Mouse (Mus musculus): ENCODE measurements around the gene P3h4. TPM values are rescaled to one million over a fixed set of nuclear protein-coding genes. Genes with fewer than 3 reads are reported as not detected.

P3h4 gene
- polyA plus RNA-seq, 1 experiment from 2014 or later, result 25.8 TPM

GRCm38 (mm10) chr11:100382682-100383081 is 32.0 kb downstream of the P3h4 start:
- Histone ChIP-seq H3K36me3 (ENCODE audit: control insufficient read depth, insufficient read depth, low read length) (peaks cover 33% of the 10 kb centered on the region), H3K27ac (ENCODE audit: low read depth, low read length) (no peak overlapping the region), H3K27me3 (replicated peaks; ENCODE audit: control insufficient read depth, insufficient read depth, low read length) (no peaks in the 10 kb centered on the region), H3K4me2 (no peak overlapping the region), H3K4me1 (replicated peaks; ENCODE audit: control insufficient read depth, insufficient read depth, low read length) (peaks cover 6% of the 10 kb centered on the region), H3K4me3 (ENCODE audit: low read depth, low read length) (no peak overlapping the region), H3K9me3 (ENCODE audit: control insufficient read depth, low read length) (no peaks in the 10 kb centered on the region), H3K9ac (ENCODE audit: low read depth, low read length) (no peak overlapping the region)
- ATAC-seq (replicated peaks; ENCODE audit: low FRiP score) (no peak), DNase-seq (ENCODE audit: low spot score) (no peak)
- WGBS, result 79% methylated on average over 6 of the region's 6 CpGs

GRCm38 (mm10) chr11:100379311-100379710 is 35.3 kb downstream of the P3h4 start:
- peaks cover 38% of the 10 kb centered on the region for H3K36me3 ChIP-seq (ENCODE audit: control insufficient read depth, insufficient read depth, low read length)
- H3K9ac ChIP-seq (ENCODE audit: low read depth, low read length), result no peak overlapping the region
- no peak overlapping the region for H3K27ac ChIP-seq (ENCODE audit: low read depth, low read length)
- ATAC-seq (replicated peaks; ENCODE audit: low FRiP score) (no peak), DNase-seq (ENCODE audit: low spot score) (no peak)
- no peak overlapping the region for H3K4me2 ChIP-seq
- no peaks in the 10 kb centered on the region for H3K27me3 ChIP-seq (replicated peaks; ENCODE audit: control insufficient read depth, insufficient read depth, low read length)
- WGBS, result 82% methylated on average over 4 of the region's 4 CpGs
- H3K4me3 ChIP-seq (ENCODE audit: low read depth, low read length), result no peak overlapping the region
- no peaks in the 10 kb centered on the region for H3K4me1 ChIP-seq (replicated peaks; ENCODE audit: control insufficient read depth, insufficient read depth, low read length)
- H3K9me3 ChIP-seq (ENCODE audit: control insufficient read depth, low read length), result no peaks in the 10 kb centered on the region

GRCm38 (mm10) chr11:100378446-100378845 is 36.2 kb downstream of the P3h4 start:
- Histone ChIP-seq H3K9me3 (ENCODE audit: control insufficient read depth, low read length) (no peaks in the 10 kb centered on the region), H3K4me2 (no peak overlapping the region), H3K4me1 (replicated peaks; ENCODE audit: control insufficient read depth, insufficient read depth, low read length) (no peaks in the 10 kb centered on the region), H3K27ac (ENCODE audit: low read depth, low read length) (no peak overlapping the region), H3K4me3 (ENCODE audit: low read depth, low read length) (no peak overlapping the region), H3K9ac (ENCODE audit: low read depth, low read length) (no peak overlapping the region), H3K27me3 (replicated peaks; ENCODE audit: control insufficient read depth, insufficient read depth, low read length) (no peaks in the 10 kb centered on the region), H3K36me3 (ENCODE audit: control insufficient read depth, insufficient read depth, low read length) (peaks cover 37% of the 10 kb centered on the region)
- DNase-seq (ENCODE audit: low spot score), result no peak
- WGBS, result 78% methylated on average over 5 of the region's 5 CpGs
- ATAC-seq (replicated peaks; ENCODE audit: low FRiP score), result no peak

- no peak overlapping the region for H3K4me3 ChIP-seq (ENCODE audit: low read depth, low read length)
- ATAC-seq (replicated peaks; ENCODE audit: low FRiP score) (no peak), DNase-seq (ENCODE audit: low spot score) (no peak)
- peaks cover 33% of the 10 kb centered on the region for H3K36me3 ChIP-seq (ENCODE audit: control insufficient read depth, insufficient read depth, low read length)
- 89% methylated on average over 14 of the region's 14 CpGs for WGBS
- no peak overlapping the region for H3K4me2 ChIP-seq
- H3K4me1 ChIP-seq (replicated peaks; ENCODE audit: control insufficient read depth, insufficient read depth, low read length), result no peaks in the 10 kb centered on the region
- H3K9me3 ChIP-seq (ENCODE audit: control insufficient read depth, low read length), result no peaks in the 10 kb centered on the region
- H3K27ac ChIP-seq (ENCODE audit: low read depth, low read length), result no peak overlapping the region
- no peak overlapping the region for H3K9ac ChIP-seq (ENCODE audit: low read depth, low read length)
- H3K27me3 ChIP-seq (replicated peaks; ENCODE audit: control insufficient read depth, insufficient read depth, low read length), result no peaks in the 10 kb centered on the region
These were observed 36.6 kb downstream of the P3h4 start for GRCm38 (mm10) chr11:100377989-100378388.

GRCm38 (mm10) chr11:100376746-100377389 is 37.8 kb downstream of the P3h4 start:
- no peak overlapping the region for H3K9ac ChIP-seq (ENCODE audit: low read depth, low read length)
- DNase-seq (ENCODE audit: low spot score), result no peak
- H3K4me1 ChIP-seq (replicated peaks; ENCODE audit: control insufficient read depth, insufficient read depth, low read length), result no peaks in the 10 kb centered on the region
- H3K27me3 ChIP-seq (replicated peaks; ENCODE audit: control insufficient read depth, insufficient read depth, low read length), result no peaks in the 10 kb centered on the region
- 91% methylated on average over 21 of the region's 21 CpGs for WGBS
- no peak overlapping the region for H3K4me2 ChIP-seq
- H3K4me3 ChIP-seq (ENCODE audit: low read depth, low read length), result no peak overlapping the region
- no peaks in the 10 kb centered on the region for H3K9me3 ChIP-seq (ENCODE audit: control insufficient read depth, low read length)
- ATAC-seq (replicated peaks; ENCODE audit: low FRiP score), result no peak
- peaks cover 30% of the 10 kb centered on the region for H3K36me3 ChIP-seq (ENCODE audit: control insufficient read depth, insufficient read depth, low read length)
- H3K27ac ChIP-seq (ENCODE audit: low read depth, low read length), result no peak overlapping the region

GRCm38 (mm10) chr11:100376005-100376404 is 38.6 kb downstream of the P3h4 start:
- 76% methylated on average over 4 of the region's 4 CpGs for WGBS
- no peaks in the 10 kb centered on the region for H3K9me3 ChIP-seq (ENCODE audit: control insufficient read depth, low read length)
- DNase-seq (ENCODE audit: low spot score), result no peak
- H3K36me3 ChIP-seq (ENCODE audit: control insufficient read depth, insufficient read depth, low read length), result peaks cover 29% of the 10 kb centered on the region
- no peaks in the 10 kb centered on the region for H3K4me1 ChIP-seq (replicated peaks; ENCODE audit: control insufficient read depth, insufficient read depth, low read length)
- H3K27me3 ChIP-seq (replicated peaks; ENCODE audit: control insufficient read depth, insufficient read depth, low read length), result no peaks in the 10 kb centered on the region
- no peak overlapping the region for H3K27ac ChIP-seq (ENCODE audit: low read depth, low read length)
- H3K4me3 ChIP-seq (ENCODE audit: low read depth, low read length), result no peak overlapping the region
- no peak overlapping the region for H3K9ac ChIP-seq (ENCODE audit: low read depth, low read length)
- ATAC-seq (replicated peaks; ENCODE audit: low FRiP score), result no peak
- H3K4me2 ChIP-seq, result no peak overlapping the region

- H3K27ac ChIP-seq (ENCODE audit: low read depth, low read length), result no peak overlapping the region
- H3K4me1 ChIP-seq (replicated peaks; ENCODE audit: control insufficient read depth, insufficient read depth, low read length), result no peaks in the 10 kb centered on the region
- H3K9me3 ChIP-seq (ENCODE audit: control insufficient read depth, low read length), result no peaks in the 10 kb centered on the region
- no peak overlapping the region for H3K4me2 ChIP-seq
- H3K27me3 ChIP-seq (replicated peaks; ENCODE audit: control insufficient read depth, insufficient read depth, low read length), result no peaks in the 10 kb centered on the region
- ATAC-seq (replicated peaks; ENCODE audit: low FRiP score), result no peak
- H3K36me3 ChIP-seq (ENCODE audit: control insufficient read depth, insufficient read depth, low read length), result peaks cover 28% of the 10 kb centered on the region
- no peak overlapping the region for H3K4me3 ChIP-seq (ENCODE audit: low read depth, low read length)
- 87% methylated on average over 9 of the region's 9 CpGs for WGBS
- no peak overlapping the region for H3K9ac ChIP-seq (ENCODE audit: low read depth, low read length)
- no peak for DNase-seq (ENCODE audit: low spot score)
These were observed 39.5 kb downstream of the P3h4 start for GRCm38 (mm10) chr11:100375127-100375526.

- H3K9me3 ChIP-seq (ENCODE audit: control insufficient read depth, low read length), result no peaks in the 10 kb centered on the region
- DNase-seq (ENCODE audit: low spot score), result no peak
- H3K27ac ChIP-seq (ENCODE audit: low read depth, low read length), result no peak overlapping the region
- 78% methylated on average over 8 of the region's 8 CpGs for WGBS
- H3K36me3 ChIP-seq (ENCODE audit: control insufficient read depth, insufficient read depth, low read length), result peaks cover 19% of the 10 kb centered on the region
- H3K27me3 ChIP-seq (replicated peaks; ENCODE audit: control insufficient read depth, insufficient read depth, low read length), result no peaks in the 10 kb centered on the region
- H3K9ac ChIP-seq (ENCODE audit: low read depth, low read length), result no peak overlapping the region
- H3K4me1 ChIP-seq (replicated peaks; ENCODE audit: control insufficient read depth, insufficient read depth, low read length), result no peaks in the 10 kb centered on the region
- H3K4me2 ChIP-seq, result no peak overlapping the region
- no peak overlapping the region for H3K4me3 ChIP-seq (ENCODE audit: low read depth, low read length)
- no peak for ATAC-seq (replicated peaks; ENCODE audit: low FRiP score)
These were observed 42.6 kb downstream of the P3h4 start for GRCm38 (mm10) chr11:100371981-100372558.

GRCm38 (mm10) chr11:100369822-100370221 is 44.8 kb downstream of the P3h4 start:
- WGBS, result 47% methylated on average over 8 of the region's 8 CpGs
- Histone ChIP-seq H3K4me2 (no peak overlapping the region), H3K4me1 (replicated peaks; ENCODE audit: control insufficient read depth, insufficient read depth, low read length) (no peaks in the 10 kb centered on the region), H3K36me3 (ENCODE audit: control insufficient read depth, insufficient read depth, low read length) (peaks cover 10% of the 10 kb centered on the region), H3K27ac (ENCODE audit: low read depth, low read length) (no peak overlapping the region), H3K27me3 (replicated peaks; ENCODE audit: control insufficient read depth, insufficient read depth, low read length) (no peaks in the 10 kb centered on the region), H3K9me3 (ENCODE audit: control insufficient read depth, low read length) (no peaks in the 10 kb centered on the region), H3K4me3 (ENCODE audit: low read depth, low read length) (no peak overlapping the region), H3K9ac (ENCODE audit: low read depth, low read length) (no peak overlapping the region)
- ATAC-seq (replicated peaks; ENCODE audit: low FRiP score) (no peak), DNase-seq (ENCODE audit: low spot score) (no peak)

All from liver, embryonic 11.5 days (tissue).